ENCODE assay signal across 22 mouse cellular contexts in genomic region chr1:134573300-134573931, GRCm38 (mm10). TPM values are rescaled to one million over a fixed set of nuclear protein-coding genes. Genes with fewer than 3 reads are reported as not detected.
"Had no signal": no experiment of that assay in that cellular context is flagged by ENCODE, and none has a peak within 500 bp of the region (broad histone marks: within the 10 kb centered on the region; RNA-seq: fewer than 3 reads in every experiment).

No protein-coding gene starts in this region.

- H3K4me3 ChIP-seq: layer of hippocampus, adult 2 months; left cerebral cortex, adult 2 months; limb, embryonic 10.5 days; midbrain, embryonic 12.5 days; neural tube, embryonic 13.5 days had no signal

- H3K27me3 ChIP-seq: midbrain, embryonic 12.5 days; neural tube, embryonic 13.5 days had no signal

- H3K9ac ChIP-seq: midbrain, embryonic 12.5 days; neural tube, embryonic 13.5 days had no signal

- H3K36me3 ChIP-seq: midbrain, embryonic 12.5 days; neural tube, embryonic 13.5 days had no signal

- H3K9me3 ChIP-seq: limb, embryonic 10.5 days; midbrain, embryonic 12.5 days; neural tube, embryonic 13.5 days had no signal

- DNase-seq: kidney, adult 9 months; kidney, postnatal 36 days; lung, adult 2 months; lung, postnatal 36 days; retina, postnatal 1 day; right cerebral cortex, postnatal 4 days; spleen, adult 18-20 months; thymus, adult 2 months; thymus, postnatal 25 days had no signal

- H3K27ac ChIP-seq: kidney, postnatal 0 days; layer of hippocampus, adult 2 months; left cerebral cortex, adult 2 months; limb, embryonic 10.5 days; midbrain, embryonic 12.5 days; neural tube, embryonic 13.5 days had no signal

- H3K4me1 ChIP-seq: limb, embryonic 10.5 days had no signal

- ATAC-seq: intestine, postnatal 0 days; lung, postnatal 0 days; midbrain, embryonic 16.5 days had no signal

- H3K4me2 ChIP-seq: midbrain, embryonic 12.5 days; neural tube, embryonic 13.5 days had no signal

RNA-seq across cellular contexts. Expression of gene Mgat4e, which starts 23.9 kb away (rescaled TPM):
- total RNA-seq: layer of hippocampus, adult 2 months; layer of hippocampus, postnatal 10 days; left cerebral cortex, adult 2 months; left cerebral cortex, postnatal 14 days; megakaryocyte, adult 5-6 weeks had no signal
- polyA plus RNA-seq: intestine, postnatal 0 days; kidney, postnatal 0 days; limb, embryonic 10.5 days; lung, adult 2 months; lung, postnatal 0 days; midbrain, embryonic 12.5 days; midbrain, embryonic 16.5 days; neural tube, embryonic 13.5 days; stomach, embryonic 14.5 days; thymus, adult 2 months had no signal
